Mouse (Mus musculus) frontal cortex, postnatal 25 days (tissue): ENCODE measurements around the gene Dlg1.

Experiments
- DNase-seq, 2 experiments: peaks; one replicate each; pipeline ENCODE4 v3.0.0; 2022; ENCODE audit warnings: low spot score in 2 of 2

Gene Dlg1

GRCm38 (mm10) chr16:31846763-31847162 lies 183.5 kb downstream of the Dlg1 start:
- no peak for DNase-seq

- no peak for DNase-seq
These were observed 200.7 kb downstream of the Dlg1 start for GRCm38 (mm10) chr16:31863920-31864319.

- DNase-seq: no peak
These were observed 202.0 kb downstream of the Dlg1 start for GRCm38 (mm10) chr16:31865242-31865641.

GRCm38 (mm10) chr16:31866911-31867310 lies 203.7 kb downstream of the Dlg1 start:
- no peak for DNase-seq

- no peak for DNase-seq
These were observed 204.5 kb downstream of the Dlg1 start for GRCm38 (mm10) chr16:31867736-31868135.

- peak in 1 of 2 experiments; percentile 4 for DNase-seq
These were observed 210.5 kb downstream of the Dlg1 start for GRCm38 (mm10) chr16:31873721-31874120.

GRCm38 (mm10) chr16:31875391-31875790 lies 212.1 kb downstream of the Dlg1 start:
- peak in 1 of 2 experiments; percentile 3 for DNase-seq

GRCm38 (mm10) chr16:31876386-31876785 lies 213.1 kb downstream of the Dlg1 start:
- peak in 1 of 2 experiments; percentile 28 for DNase-seq

GRCm38 (mm10) chr16:31878052-31878451 lies 214.8 kb downstream of the Dlg1 start:
- DNase-seq: no peak

GRCm38 (mm10) chr16:31878573-31879257 lies 215.5 kb downstream of the Dlg1 start, which contains the start of gene Meltf:
TSS of gene Meltf (plus strand) at chr16:31878810.
- DNase-seq: no peak

GRCm38 (mm10) chr16:31880146-31880840 lies 217.1 kb downstream of the Dlg1 start:
- DNase-seq: no peak

- DNase-seq: no peak
These were observed 219.2 kb downstream of the Dlg1 start for GRCm38 (mm10) chr16:31882381-31882908.

GRCm38 (mm10) chr16:31883302-31883701 lies 220.1 kb downstream of the Dlg1 start:
- DNase-seq: peak in 1 of 2 experiments; percentile 44

- DNase-seq: no peak
These were observed 220.7 kb downstream of the Dlg1 start for GRCm38 (mm10) chr16:31883902-31884301.

GRCm38 (mm10) chr16:31890907-31891306 lies 227.7 kb downstream of the Dlg1 start:
- no peak for DNase-seq

- no peak for DNase-seq
These were observed 230.3 kb downstream of the Dlg1 start for GRCm38 (mm10) chr16:31893396-31894141.

GRCm38 (mm10) chr16:31896971-31897774 lies 233.9 kb downstream of the Dlg1 start:
- DNase-seq: peak in 1 of 2 experiments; percentile 55

GRCm38 (mm10) chr16:31898546-31899326 lies 235.5 kb downstream of the Dlg1 start:
- peak; percentile 72 to 75 for DNase-seq

GRCm38 (mm10) chr16:31901886-31902285 lies 238.6 kb downstream of the Dlg1 start:
- no peak for DNase-seq

- no peak for DNase-seq
These were observed 240.0 kb downstream of the Dlg1 start for GRCm38 (mm10) chr16:31903239-31903638.
